Mouse (Mus musculus) bone marrow macrophage, adult 2 months (primary cell): ENCODE results near the gene Cfl1.

Source experiments
- CTCF ChIP-seq: IDR thresholded peaks from 2 replicates; pipeline ENCODE4 v1.5.1; 2012; ENCODE audit warnings: low read depth, mild to moderate bottlenecking, low read length, moderate library complexity
- POLR2A ChIP-seq: IDR thresholded peaks from 2 replicates; pipeline ENCODE4 v1.6.1; 2012; ENCODE audit warnings: mild to moderate bottlenecking, low read depth, low read length, borderline replicate concordance

GRCm38 (mm10) chr19:5495353-5496051 lies 5.2 kb downstream of the Cfl1 start:
- TF ChIP-seq POLR2A (no peak), CTCF (no peak)
